Mouse (Mus musculus) thymus, adult 2 months (tissue): ENCODE data around the gene Cyth1. TPM values are rescaled to one million over a fixed set of nuclear protein-coding genes. Genes with fewer than 3 reads are reported as not detected.

Source experiments
- DNase-seq: peaks from one replicate; pipeline ENCODE4 v3.0.0; 2021
- H3K27ac ChIP-seq: fragments of 200-500 bp; 2 replicates; pipeline ENCODE4 v1.5.1; 2012; ENCODE audit warnings: low read length, control low read depth; ENCODE audit not compliant: control insufficient read depth, insufficient read depth
- H3K27me3 ChIP-seq: fragments of 200-500 bp; 2 replicates; pipeline ENCODE4 v1.6.1; 2012; ENCODE audit warnings: mild to moderate bottlenecking, low read length, moderate library complexity, mixed read lengths; ENCODE audit not compliant: control insufficient read depth, insufficient read depth
- H3K36me3 ChIP-seq: fragments of 200-500 bp; 2 replicates; pipeline ENCODE4 v1.6.1; 2012; ENCODE audit warnings: mild to moderate bottlenecking, low read length, moderate library complexity; ENCODE audit not compliant: control insufficient read depth, insufficient read depth
- H3K4me1 ChIP-seq: fragments of 200-500 bp; replicated peaks from 2 replicates; pipeline ENCODE4 v1.6.1; 2012; ENCODE audit warnings: low read length; ENCODE audit not compliant: control insufficient read depth, insufficient read depth
- H3K4me3 ChIP-seq: fragments of 200-500 bp; 2 replicates; pipeline ENCODE4 v1.5.1; 2012; ENCODE audit warnings: mild to moderate bottlenecking, low read length, control low read depth, moderate library complexity; ENCODE audit not compliant: control insufficient read depth, insufficient read depth
- CTCF ChIP-seq: fragments of 200-500 bp; IDR thresholded peaks from 2 replicates; pipeline ENCODE4 v1.5.1; 2012; ENCODE audit warnings: mild to moderate bottlenecking, control low read depth, low read length, moderate library complexity, borderline replicate concordance; ENCODE audit not compliant: control insufficient read depth, poor library complexity, insufficient read depth; ENCODE audit errors: extremely low read depth
- POLR2A ChIP-seq: fragments of 200-500 bp; IDR thresholded peaks from 2 replicates; pipeline ENCODE4 v1.6.1; 2012; ENCODE audit warnings: mild to moderate bottlenecking, low read length, control low read depth, moderate library complexity; ENCODE audit not compliant: control insufficient read depth, poor library complexity, insufficient read depth; ENCODE audit errors: extremely low read depth
- WGBS: fragments of 180-500 bp; shearing (Covaris S2); methylation state at CpG from one replicate; pipeline ENCODE4 v1.1.7; 2018; 5-methylcytosine and 5-hydroxymethylcytosine counted together
- polyA plus RNA-seq: library from polyadenylated mRNA; depleted of rRNA; stranded (reverse); fragments of >200 nt; gene quantifications from 2 replicates; pipeline ENCODE4 v1.2.3, GENCODE M21; 2012

The Cyth1 gene
- polyA plus RNA-seq, 1 experiment = 66.7 TPM

- 92% methylated on average over 5 of the region's 5 CpGs for WGBS
- Histone ChIP-seq H3K27ac (no peak overlapping the region), H3K36me3 (no peaks in the 10 kb centered on the region), H3K4me1 (peaks cover 8% of the 10 kb centered on the region), H3K27me3 (no peaks in the 10 kb centered on the region), H3K4me3 (no peak overlapping the region)
- DNase-seq = no peak
- TF ChIP-seq CTCF = no peak
- no peak for TF ChIP-seq POLR2A
These were observed 96.8 kb downstream of the Cyth1 start for GRCm38 (mm10) chr11:118151423-118152180.

GRCm38 (mm10) chr11:118150115-118150701 lies 98.2 kb downstream of the Cyth1 start:
- Histone ChIP-seq H3K27ac (no peak overlapping the region), H3K27me3 (no peaks in the 10 kb centered on the region), H3K36me3 (no peaks in the 10 kb centered on the region), H3K4me1 (peaks cover 17% of the 10 kb centered on the region), H3K4me3 (no peak overlapping the region)
- 96% methylated on average over 9 of the region's 9 CpGs for WGBS
- no peak for DNase-seq
- TF ChIP-seq CTCF (no peak), POLR2A (no peak)

- no peaks in the 10 kb centered on the region for H3K27me3 ChIP-seq
- WGBS = 48% methylated on average over 9 of the region's 9 CpGs
- H3K36me3 ChIP-seq = no peaks in the 10 kb centered on the region
- H3K4me1 ChIP-seq = peaks cover 31% of the 10 kb centered on the region
- TF ChIP-seq CTCF = no peak
- no peak for TF ChIP-seq POLR2A
- DNase-seq = no peak
- 0 out of 2 replicates have a peak overlapping the region, but pooled peaks have one; percentile 7 for H3K27ac ChIP-seq
- H3K4me3 ChIP-seq = no peak overlapping the region
These were observed 100.3 kb downstream of the Cyth1 start for GRCm38 (mm10) chr11:118147877-118148637.

GRCm38 (mm10) chr11:118146446-118146845 lies 101.9 kb downstream of the Cyth1 start:
- DNase-seq = no peak
- TF ChIP-seq CTCF (no peak), POLR2A (no peak)
- Histone ChIP-seq H3K36me3 (no peaks in the 10 kb centered on the region), H3K4me1 (peaks cover 40% of the 10 kb centered on the region), H3K27ac (peak overlapping the region; percentile 65), H3K4me3 (peak overlapping the region; percentile 44), H3K27me3 (no peaks in the 10 kb centered on the region)
- WGBS = 85% methylated on average over 10 of the region's 10 CpGs

- H3K4me1 ChIP-seq = peaks cover 40% of the 10 kb centered on the region
- no peaks in the 10 kb centered on the region for H3K27me3 ChIP-seq
- peak; percentile 64 for DNase-seq
- no peaks in the 10 kb centered on the region for H3K36me3 ChIP-seq
- H3K27ac ChIP-seq = peak overlapping the region; percentile 65
- 10% methylated on average over 16 of the region's 16 CpGs for WGBS
- TF ChIP-seq POLR2A (peak; percentile 76; the same call in 1 of the 2 replicates), CTCF (peak; percentile 38; the same call in 1 of the 2 replicates)
- peak overlapping the region; percentile 44 for H3K4me3 ChIP-seq
These were observed 102.5 kb downstream of the Cyth1 start for GRCm38 (mm10) chr11:118145771-118146351.

GRCm38 (mm10) chr11:118145092-118145491 lies 103.3 kb downstream of the Cyth1 start:
- H3K27me3 ChIP-seq = no peaks in the 10 kb centered on the region
- no peak overlapping the region for H3K27ac ChIP-seq
- DNase-seq = no peak
- H3K36me3 ChIP-seq = no peaks in the 10 kb centered on the region
- H3K4me1 ChIP-seq = peaks cover 40% of the 10 kb centered on the region
- 97% methylated on average over 4 of the region's 4 CpGs for WGBS
- no peak overlapping the region for H3K4me3 ChIP-seq
- TF ChIP-seq POLR2A = no peak
